Mouse (Mus musculus): ENCODE measurements around the gene F3. TPM values are rescaled to one million over a fixed set of nuclear protein-coding genes. Genes with fewer than 3 reads are reported as not detected.

The F3 gene
- total and polyA plus RNA-seq, 3 experiments = 0.46 to 0.73 (median 0.55) TPM

DNA sequence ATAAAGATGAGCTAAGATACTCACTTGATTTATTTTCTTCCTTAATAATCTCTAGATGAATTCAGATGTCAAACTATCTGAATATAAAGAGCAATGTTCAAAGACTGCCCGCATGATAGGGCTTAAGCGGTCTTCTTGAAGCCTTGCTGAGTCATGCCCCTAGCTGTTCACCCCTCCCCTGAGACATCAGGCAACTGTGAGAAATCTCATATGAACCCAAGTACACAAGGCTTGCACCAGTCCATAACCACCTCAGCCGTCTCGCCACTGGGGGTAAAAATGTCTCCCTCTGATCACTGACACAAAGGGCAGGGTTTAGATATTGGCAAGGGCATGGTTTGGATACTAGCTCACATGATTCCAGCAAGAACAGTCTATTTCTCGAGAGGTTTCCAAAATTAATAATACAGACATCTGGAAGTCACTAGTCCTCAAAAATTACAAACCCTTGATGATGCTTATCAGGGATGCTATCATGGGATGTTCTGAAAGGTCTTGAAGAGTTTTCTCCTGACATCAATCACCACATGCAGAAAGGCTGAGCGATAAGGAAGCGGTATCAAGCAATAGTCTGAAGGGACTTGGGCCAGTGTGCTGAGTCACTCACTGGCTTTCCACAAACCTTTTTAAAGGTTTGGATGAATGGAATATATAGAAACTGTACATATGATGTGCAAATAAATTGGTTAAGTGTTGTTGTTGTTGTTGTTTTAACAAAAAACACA is 20.0 kb upstream of the F3 start:
- dilution Hi-C loops (cut with MboI; ENCODE audit: extremely low pct_ligation_motif_present, extremely low pct_unique_long_range_greater_than_20kb, low sequenced_read_pairs) (no loop called here), in situ Hi-C loops (cut with MboI; ENCODE audit: low pct_ligation_motif_present, low pct_unique_long_range_greater_than_20kb, low sequenced_read_pairs) (loop anchor here (25.0 kb wide), 1 partner anchor 391 kb away; no protein-coding TSS in a partner anchor)
- Histone ChIP-seq H3K27me3 (replicated peaks) (no peaks in the 10 kb centered on the region), H3K9me3 (replicated peaks; ENCODE audit: low read length) (no peaks in the 10 kb centered on the region), H3K79me2 (replicated peaks; ENCODE audit: control insufficient read depth, extremely low read depth, insufficient read depth, poor library complexity, severe bottlenecking) (no peaks in the 10 kb centered on the region), H3K4me3 (replicated peaks in 1 of 3; ENCODE audit: low read depth in 2 of 3, low read length in 2 of 3, poor library complexity in 1 of 3) (no peak overlapping the region), H3K4me1 (ENCODE audit: control insufficient read depth in 1 of 2, insufficient read depth in 2 of 2) (peaks cover 2 to 8% of the 10 kb centered on the region in 2 experiments; a peak in 2 of 4 replicates), H3K4me2 (ENCODE audit: insufficient read depth, low read depth, poor library complexity, severe bottlenecking) (no peak overlapping the region), H3K9ac (ENCODE audit: insufficient read depth, low read depth) (no peak overlapping the region), H3K36me3 (replicated peaks in 1 of 2; ENCODE audit: control insufficient read depth in 1 of 2, insufficient read depth in 1 of 2, low read length in 1 of 2) (no peaks in the 10 kb centered on the region), H3K27ac (ENCODE audit: insufficient read depth, low read depth) (no peak overlapping the region)
- peak; percentile 28 for DNase-seq (ENCODE audit: extremely low read depth)
- TF ChIP-seq SIN3A (IDR thresholded peaks at IDR 0.05; ENCODE audit: low read length) = no peak
- 0 out of 2 replicates have a peak, but pooled peaks have one; percentile 38 for TF ChIP-seq MAFK (IDR thresholded peaks at IDR 0.05; ENCODE audit: insufficient replicate concordance, low read length)

DNA sequence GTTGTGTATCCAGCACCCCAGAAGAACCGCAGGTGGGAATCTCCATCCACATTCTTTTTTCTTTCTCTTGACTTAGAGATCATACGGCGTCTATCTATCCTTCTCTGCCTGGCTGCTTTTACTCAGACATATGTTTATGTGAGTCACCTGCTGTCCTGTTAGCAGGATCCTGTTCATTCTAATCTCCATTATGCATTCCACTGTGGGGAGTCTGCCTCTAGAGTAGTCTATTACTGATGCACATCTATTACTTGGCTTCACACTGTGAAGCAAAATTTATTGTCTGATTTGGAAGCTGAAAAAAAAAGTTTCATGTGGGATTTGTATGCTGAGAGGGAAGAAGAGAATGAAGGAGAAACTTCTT is 19.5 kb upstream of the F3 start:
- dilution Hi-C loops (cut with MboI; ENCODE audit: extremely low pct_ligation_motif_present, extremely low pct_unique_long_range_greater_than_20kb, low sequenced_read_pairs) = no loop called here
- Histone ChIP-seq H3K79me2 (replicated peaks; ENCODE audit: control insufficient read depth, extremely low read depth, insufficient read depth, poor library complexity, severe bottlenecking) (no peaks in the 10 kb centered on the region), H3K36me3 (replicated peaks in 1 of 2; ENCODE audit: control insufficient read depth in 1 of 2, insufficient read depth in 1 of 2, low read length in 1 of 2) (no peaks in the 10 kb centered on the region), H3K27ac (ENCODE audit: insufficient read depth, low read depth) (no peak overlapping the region), H3K9ac (ENCODE audit: insufficient read depth, low read depth) (no peak overlapping the region), H3K4me2 (ENCODE audit: insufficient read depth, low read depth, poor library complexity, severe bottlenecking) (no peak overlapping the region), H3K9me3 (replicated peaks; ENCODE audit: low read length) (no peaks in the 10 kb centered on the region), H3K4me1 (ENCODE audit: control insufficient read depth in 1 of 2, insufficient read depth in 2 of 2) (peaks cover 2 to 8% of the 10 kb centered on the region in 2 experiments; a peak in 2 of 4 replicates), H3K4me3 (replicated peaks in 1 of 3; ENCODE audit: low read depth in 2 of 3, low read length in 2 of 3, poor library complexity in 1 of 3) (no peak overlapping the region), H3K27me3 (replicated peaks) (no peaks in the 10 kb centered on the region)
- TF ChIP-seq JUND (conservative IDR thresholded peaks at IDR 0.05; ENCODE audit: low read depth, low read length) = no peak
- TF ChIP-seq ZC3H11A (IDR thresholded peaks at IDR 0.05; ENCODE audit: low read depth, low read length) = no peak
- no peak for TF ChIP-seq ELF1 (IDR thresholded peaks at IDR 0.05; ENCODE audit: low read depth, low read length)
- TF ChIP-seq NRF1 (IDR thresholded peaks at IDR 0.05; ENCODE audit: low read depth, low read length) = no peak
- no peak for TF ChIP-seq USF1 (IDR thresholded peaks at IDR 0.05; ENCODE audit: low read depth, low read length)
- TF ChIP-seq ZKSCAN1 (IDR thresholded peaks at IDR 0.05; ENCODE audit: borderline replicate concordance, low read depth, low read length) = no peak
- no peak for TF ChIP-seq EP300 (IDR thresholded peaks at IDR 0.05; ENCODE audit: low read length)
- TF ChIP-seq NELFE (IDR thresholded peaks at IDR 0.05; ENCODE audit: low read depth, low read length) = no peak
- TF ChIP-seq RCOR1 (conservative IDR thresholded peaks at IDR 0.05; ENCODE audit: low read depth, low read length) = no peak
- TF ChIP-seq MAFK (IDR thresholded peaks at IDR 0.05; ENCODE audit: insufficient replicate concordance, low read length) = no peak
- TF ChIP-seq ZMIZ1 (IDR thresholded peaks at IDR 0.05; ENCODE audit: low read depth, low read length) = no peak
- in situ Hi-C loops (cut with MboI; ENCODE audit: low pct_ligation_motif_present, low pct_unique_long_range_greater_than_20kb, low sequenced_read_pairs) = loop anchor here (25.0 kb wide), 1 partner anchor 392 kb away; no protein-coding TSS in a partner anchor
- no peak for DNase-seq (ENCODE audit: extremely low read depth)
